Mouse (Mus musculus) R1 (cell line): ENCODE data around the gene 1700017B05Rik.
"Not testable (repeated sequence)": the region's sequence is repeated elsewhere in the genome, so short reads cannot be mapped to it uniquely, and the experiment has no call there.

Source experiments
- DNase-seq: peaks from one replicate; pipeline ENCODE4 v3.0.0-alpha.2; 2018; ENCODE audit warnings: low read depth, low spot score

The 1700017B05Rik gene

GRCm38 (mm10) chr9:57220356-57220755 is 42.1 kb downstream of the 1700017B05Rik start:
- DNase-seq = peak; percentile 79

GRCm38 (mm10) chr9:57219511-57219910 is 42.9 kb downstream of the 1700017B05Rik start:
- DNase-seq = no peak

- DNase-seq = no peak
Measured at GRCm38 (mm10) chr9:57218776-57219175, 43.6 kb downstream of the 1700017B05Rik start.

GRCm38 (mm10) chr9:57217220-57217619 is 45.2 kb downstream of the 1700017B05Rik start:
- DNase-seq = no peak

GRCm38 (mm10) chr9:57214500-57214899 is 47.9 kb downstream of the 1700017B05Rik start:
- DNase-seq = no peak

- no peak for DNase-seq
Measured at GRCm38 (mm10) chr9:57212448-57213222, 49.8 kb downstream of the 1700017B05Rik start.

- DNase-seq = peak; percentile 55
Measured at GRCm38 (mm10) chr9:57209316-57209715, 53.1 kb downstream of the 1700017B05Rik start.

GRCm38 (mm10) chr9:57206896-57207295 is 55.5 kb downstream of the 1700017B05Rik start:
- peak; percentile 81 for DNase-seq

GRCm38 (mm10) chr9:57203571-57203970 is 58.8 kb downstream of the 1700017B05Rik start:
- DNase-seq = not testable (repeated sequence)
